Mouse (Mus musculus) adrenal gland, adult (tissue): ENCODE data around the gene Tspan13.
A peak's percentile ranks its signal among the peaks of the same experiment; 100 is the strongest.

ENCODE experiments used
- DNase-seq, 2 experiments: peaks; one replicate each; pipeline ENCODE4 v3.0.0; 2022 to 2023; ENCODE audit warnings: low spot score in 1 of 2; ENCODE audit not compliant: inconsistent age in 2 of 2

Gene Tspan13

GRCm38 (mm10) chr12:36032419-36032818 lies 9.9 kb downstream of the Tspan13 start:
- DNase-seq: peak in 1 of 2 experiments; percentile 29

- no peak for DNase-seq
Observed at GRCm38 (mm10) chr12:36030660-36031363, 11.5 kb downstream of the Tspan13 start.

- no peak for DNase-seq
Observed at GRCm38 (mm10) chr12:36029687-36030086, 12.6 kb downstream of the Tspan13 start.

GRCm38 (mm10) chr12:36028968-36029645 lies 13.2 kb downstream of the Tspan13 start:
- DNase-seq: no peak

GRCm38 (mm10) chr12:36027171-36027570 lies 15.1 kb downstream of the Tspan13 start:
- no peak for DNase-seq

GRCm38 (mm10) chr12:36026126-36026525 lies 16.2 kb downstream of the Tspan13 start:
- no peak for DNase-seq

GRCm38 (mm10) chr12:36020710-36021109 lies 21.6 kb downstream of the Tspan13 start:
- DNase-seq: no peak

- no peak for DNase-seq
Observed at GRCm38 (mm10) chr12:36020081-36020480, 22.2 kb downstream of the Tspan13 start.

GRCm38 (mm10) chr12:36019572-36019971 lies 22.7 kb downstream of the Tspan13 start:
- DNase-seq: no peak

GRCm38 (mm10) chr12:36017791-36018190 lies 24.5 kb downstream of the Tspan13 start:
- DNase-seq: no peak

GRCm38 (mm10) chr12:36013216-36013910 lies 28.9 kb downstream of the Tspan13 start:
- DNase-seq: no peak

GRCm38 (mm10) chr12:36008364-36009047 lies 33.8 kb downstream of the Tspan13 start:
- DNase-seq: no peak

- DNase-seq: no peak
Observed at GRCm38 (mm10) chr12:36007581-36007980, 34.7 kb downstream of the Tspan13 start.

- DNase-seq: no peak
Observed at GRCm38 (mm10) chr12:36004714-36005113, 37.6 kb downstream of the Tspan13 start.

GRCm38 (mm10) chr12:35995799-35996198 lies 46.5 kb downstream of the Tspan13 start:
- peak; percentile 16 to 72 for DNase-seq

GRCm38 (mm10) chr12:35994098-35994497 lies 48.2 kb downstream of the Tspan13 start:
- DNase-seq: no peak

GRCm38 (mm10) chr12:35993583-35993982 lies 48.7 kb downstream of the Tspan13 start:
- no peak for DNase-seq

- no peak for DNase-seq
Observed at GRCm38 (mm10) chr12:35992711-35993110, 49.6 kb downstream of the Tspan13 start, which contains the start of gene Agr2. Agr2 (plus strand) TSS chr12:35992907.

- DNase-seq: no peak
Observed at GRCm38 (mm10) chr12:35984743-35985142, 57.6 kb downstream of the Tspan13 start.

GRCm38 (mm10) chr12:35983472-35983871 lies 58.8 kb downstream of the Tspan13 start:
- no peak for DNase-seq

GRCm38 (mm10) chr12:35981732-35982360 lies 60.5 kb downstream of the Tspan13 start:
- DNase-seq: no peak
